Mouse (Mus musculus) ES-Bruce4 (cell line): ENCODE measurements around the gene Ksr2.

ENCODE experiments used
- CTCF ChIP-seq: IDR thresholded peaks from one replicate; pipeline ENCODE4 v1.8.1; 2011; ENCODE audit warnings: low read depth, low read length
- POLR2A ChIP-seq: IDR thresholded peaks from one replicate; pipeline ENCODE4 v1.8.1; 2011; ENCODE audit warnings: low read length; ENCODE audit not compliant: insufficient read depth

DNA sequence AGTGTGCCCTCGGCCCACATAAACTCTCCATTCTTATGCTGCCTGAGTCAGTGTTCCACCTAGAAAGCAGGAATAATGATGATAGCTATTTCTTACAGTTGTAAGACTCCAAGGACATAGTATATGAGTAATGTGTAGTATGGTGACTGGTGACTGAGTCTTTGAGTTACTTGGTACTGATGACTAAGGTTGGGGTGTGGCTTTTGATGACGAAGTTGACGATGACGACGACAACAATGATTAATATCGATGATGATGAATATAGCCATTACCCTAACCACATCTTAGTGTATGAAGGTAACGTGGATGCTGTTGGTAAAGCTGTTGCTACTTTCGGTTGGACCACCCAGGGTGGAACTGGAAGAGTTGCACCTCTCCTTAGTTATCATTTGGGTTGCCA is 270.7 kb downstream of the Ksr2 start:
- TF ChIP-seq POLR2A (no peak), CTCF (no peak)
